Comparison of ENCODE assay signal across 21 mouse cellular contexts in genomic region chr6:34124401-34124800, GRCm38 (mm10).
"Had no signal": no experiment of that assay in that cellular context is flagged by ENCODE, and none has a peak within 500 bp of the region (broad histone marks: within the 10 kb centered on the region; RNA-seq: fewer than 3 reads in every experiment).

No protein-coding gene starts in this region.

- H3K36me3 ChIP-seq: limb, embryonic 15.5 days; midbrain, embryonic 12.5 days; midbrain, embryonic 15.5 days; neural tube, embryonic 12.5 days; neural tube, embryonic 15.5 days; stomach, embryonic 15.5 days had no signal

- H3K9ac ChIP-seq: limb, embryonic 15.5 days; liver, embryonic 14.5 days; liver, postnatal 0 days; lung, embryonic 14.5 days; midbrain, embryonic 12.5 days; midbrain, embryonic 15.5 days; neural tube, embryonic 12.5 days; neural tube, embryonic 15.5 days; stomach, embryonic 15.5 days had no signal

- H3K4me3 ChIP-seq: limb, embryonic 15.5 days; midbrain, embryonic 12.5 days; midbrain, embryonic 15.5 days; neural tube, embryonic 12.5 days; neural tube, embryonic 15.5 days; stomach, embryonic 15.5 days had no signal

- H3K9me3 ChIP-seq: limb, embryonic 15.5 days; midbrain, embryonic 12.5 days; midbrain, embryonic 15.5 days; neural tube, embryonic 12.5 days; neural tube, embryonic 15.5 days; stomach, embryonic 15.5 days had no signal

- H3K4me1 ChIP-seq: limb, embryonic 15.5 days; midbrain, embryonic 12.5 days; midbrain, embryonic 15.5 days; neural tube, embryonic 12.5 days; stomach, embryonic 15.5 days had no signal

- H3K27me3 ChIP-seq: midbrain, embryonic 12.5 days; midbrain, embryonic 15.5 days; neural tube, embryonic 12.5 days; neural tube, embryonic 15.5 days; stomach, embryonic 15.5 days had no signal

- DNase-seq: kidney, adult 18-20 months; kidney, adult 9 months; kidney, postnatal 14 days; kidney, postnatal 4 days; liver, postnatal 0 days; lung, embryonic 14.5 days; lung, postnatal 14 days; lung, postnatal 4 days; right cerebral cortex, adult 18-20 months; right cerebral cortex, postnatal 14 days; right cerebral cortex, postnatal 4 days had no signal

- H3K27ac ChIP-seq: limb, embryonic 15.5 days; liver, embryonic 14.5 days; midbrain, embryonic 12.5 days; midbrain, embryonic 15.5 days; neural tube, embryonic 12.5 days; neural tube, embryonic 15.5 days; stomach, embryonic 15.5 days had no signal

- ATAC-seq: inflammation-experienced regulatory T-cells, adult 6 months; intestine, embryonic 16.5 days; liver, postnatal 0 days; midbrain, embryonic 15.5 days had no signal

- H3K4me2 ChIP-seq: limb, embryonic 15.5 days; liver, embryonic 11.5 days; lung, embryonic 14.5 days; midbrain, embryonic 12.5 days; midbrain, embryonic 15.5 days; neural tube, embryonic 12.5 days; neural tube, embryonic 15.5 days; stomach, embryonic 15.5 days had no signal
